Mouse (Mus musculus) cerebral cortex, adult 2 months (tissue): ENCODE measurements around the gene Zfyve1.

Experiments
- WGBS: fragments of 180-500 bp; shearing (Covaris S2); methylation state at CpG from one replicate; pipeline ENCODE4 v1.1.7; 2018; 5-methylcytosine and 5-hydroxymethylcytosine counted together

The Zfyve1 gene

GRCm38 (mm10) chr12:83580283-83580682 lies 16.7 kb downstream of the Zfyve1 start:
- 88% methylated on average over 3 of the region's 3 CpGs for WGBS

- WGBS, result 30% methylated on average over 3 of the region's 3 CpGs
Measured at GRCm38 (mm10) chr12:83578896-83579569, 18.0 kb downstream of the Zfyve1 start.

- WGBS, result 95% methylated on average over 2 of the region's 2 CpGs
Measured at GRCm38 (mm10) chr12:83578356-83578755, 18.7 kb downstream of the Zfyve1 start.

GRCm38 (mm10) chr12:83577445-83577844 lies 19.6 kb downstream of the Zfyve1 start:
- whole genome bisulfite sequencing, result 89% methylated on average over 5 of the region's 5 CpGs

GRCm38 (mm10) chr12:83572717-83573116 lies 24.3 kb downstream of the Zfyve1 start:
- 84% methylated on average over 5 of the region's 5 CpGs for WGBS

- 82% methylated on average over 3 of the region's 3 CpGs for WGBS
Measured at GRCm38 (mm10) chr12:83569866-83570265, 27.2 kb downstream of the Zfyve1 start.

- 88% methylated on average over 3 of the region's 3 CpGs for WGBS
Measured at GRCm38 (mm10) chr12:83562589-83562988, 34.4 kb downstream of the Zfyve1 start.

- WGBS, result 67% methylated on average over 6 of the region's 6 CpGs
Measured at GRCm38 (mm10) chr12:83560189-83560588, 36.8 kb downstream of the Zfyve1 start.

- WGBS, result 96% methylated on average over 7 of the region's 7 CpGs
Measured at GRCm38 (mm10) chr12:83558496-83558895, 38.5 kb downstream of the Zfyve1 start.

GRCm38 (mm10) chr12:83555605-83556004 lies 41.4 kb downstream of the Zfyve1 start:
- 50% methylated on average over 9 of the region's 9 CpGs for WGBS

- WGBS, result 57% methylated on average over 4 of the region's 4 CpGs
Measured at GRCm38 (mm10) chr12:83553816-83554215, 43.2 kb downstream of the Zfyve1 start.

- WGBS, result 88% methylated on average over 16 of the region's 16 CpGs
Measured at GRCm38 (mm10) chr12:83551305-83551704, 45.7 kb downstream of the Zfyve1 start.

- WGBS, result 72% methylated on average over 7 of the region's 7 CpGs
Measured at GRCm38 (mm10) chr12:83543997-83544396, 53.0 kb downstream of the Zfyve1 start.

GRCm38 (mm10) chr12:83536039-83536438 lies 61.0 kb downstream of the Zfyve1 start:
- WGBS, result 43% methylated on average over 9 of the region's 9 CpGs

GRCm38 (mm10) chr12:83535428-83535827 lies 61.6 kb downstream of the Zfyve1 start:
- 59% methylated on average over 11 of the region's 11 CpGs for WGBS

- WGBS, result 53% methylated on average over 3 of the region's 3 CpGs
Measured at GRCm38 (mm10) chr12:83534190-83534589, 62.8 kb downstream of the Zfyve1 start.

- WGBS, result 70% methylated on average over 3 of the region's 3 CpGs
Measured at GRCm38 (mm10) chr12:83532966-83533365, 64.1 kb downstream of the Zfyve1 start.

GRCm38 (mm10) chr12:83531992-83532391 lies 65.0 kb downstream of the Zfyve1 start:
- WGBS, result 97% methylated on average over 6 of the region's 6 CpGs

GRCm38 (mm10) chr12:83528665-83529064 lies 68.4 kb downstream of the Zfyve1 start:
- 94% methylated on average over 5 of the region's 5 CpGs for WGBS

GRCm38 (mm10) chr12:83527816-83528215 lies 69.2 kb downstream of the Zfyve1 start:
- 87% methylated on average over 6 of the region's 6 CpGs for WGBS

GRCm38 (mm10) chr12:83525822-83526544 lies 71.0 kb downstream of the Zfyve1 start:
- WGBS, result 58% methylated on average over 18 of the region's 18 CpGs

GRCm38 (mm10) chr12:83524329-83524728 lies 72.7 kb downstream of the Zfyve1 start:
- WGBS, result 56% methylated on average over 5 of the region's 5 CpGs

GRCm38 (mm10) chr12:83523892-83524291 lies 73.1 kb downstream of the Zfyve1 start:
- WGBS, result 86% methylated on average over 4 of the region's 4 CpGs
